Mouse (Mus musculus) frontal cortex, adult 2 months (tissue): ENCODE measurements around the gene Tmem136. TPM values are rescaled to one million over a fixed set of nuclear protein-coding genes. Genes with fewer than 3 reads are reported as not detected.
A peak's percentile ranks its signal among the peaks of the same experiment; 100 is the strongest.
"Not testable (repeated sequence)": the region's sequence is repeated elsewhere in the genome, so short reads cannot be mapped to it uniquely, and the experiment has no call there.

Experiments used
- DNase-seq, 2 experiments: peaks; one replicate each; pipeline ENCODE4 v3.0.0; 2022; ENCODE audit warnings: low spot score in 1 of 2; ENCODE audit errors: extremely low spot score in 1 of 2
- polyA plus RNA-seq: library from polyadenylated mRNA; depleted of rRNA; stranded (reverse); fragments of >200 nt; gene quantifications from 2 replicates; pipeline ENCODE4 v1.2.3, GENCODE M21; 2012; rRNA removed

The Tmem136 gene
- 26.1 and 28.1 TPM in 2 replicates for polyA plus RNA-seq

DNA sequence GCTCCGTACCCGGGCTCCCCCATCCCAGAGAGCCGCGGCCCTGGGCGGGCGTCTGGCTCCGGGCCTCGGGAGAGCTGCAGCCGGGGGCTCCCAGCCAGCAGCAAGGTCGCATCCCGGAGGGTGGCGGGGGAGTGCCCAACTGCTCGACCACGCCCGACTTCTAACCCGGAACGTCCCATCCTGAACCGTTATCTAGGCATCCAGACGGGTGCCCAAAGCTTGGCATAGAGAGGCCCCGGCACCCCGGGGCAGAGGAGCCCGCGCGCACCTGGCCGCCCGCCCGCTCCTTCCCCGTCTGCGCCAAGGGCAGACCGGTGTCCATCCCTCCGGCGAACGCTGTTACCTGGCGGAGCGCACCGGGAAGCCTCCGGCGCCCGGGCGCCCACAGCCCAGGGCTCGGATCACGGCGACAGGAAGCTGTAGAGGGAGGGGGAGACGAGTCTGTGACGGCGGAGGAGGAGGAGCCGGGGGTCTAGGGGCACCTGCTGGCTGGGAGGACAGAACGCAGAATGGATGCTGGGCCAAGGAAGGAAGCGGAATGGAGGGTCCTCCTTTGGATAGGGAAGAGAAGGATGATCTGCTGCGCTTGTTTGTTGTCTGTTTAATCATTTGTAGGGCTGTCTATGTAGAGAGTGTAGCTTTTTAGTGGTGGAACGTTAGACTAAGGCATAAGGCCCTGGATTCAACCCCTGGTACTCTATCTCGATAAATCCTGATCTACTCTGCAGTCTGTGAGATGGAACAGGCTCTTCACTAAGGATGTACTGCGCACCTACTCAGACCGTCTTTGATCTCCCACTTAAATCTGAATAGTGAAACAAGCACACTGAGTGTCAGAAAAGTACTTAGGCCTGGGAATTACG is at the start of gene Tmem136:
Gene Tmem136 (minus strand): TSS at position 437 of the 863 bp plus-strand sequence.
- DNase-seq: peak in 1 of 2 experiments; percentile 68

DNA sequence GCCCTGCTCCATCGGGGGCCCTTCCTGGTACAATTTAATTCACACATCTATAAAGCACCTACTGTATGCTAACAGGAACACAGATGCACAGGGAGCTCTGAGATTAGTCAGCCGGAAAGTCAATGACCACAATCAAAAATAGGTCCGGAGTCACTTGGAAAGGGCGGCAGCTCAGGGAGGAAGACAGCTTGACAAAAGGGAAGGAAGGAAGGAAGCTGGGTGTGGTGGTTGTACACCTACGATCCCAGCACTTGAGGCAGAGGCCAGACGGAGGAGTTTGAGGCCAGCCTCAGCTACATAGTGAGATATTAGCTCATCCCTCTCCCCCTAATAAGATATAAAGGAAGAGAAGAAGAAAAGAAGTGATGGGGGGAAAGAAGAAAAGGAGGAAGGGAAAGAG is 39.6 kb upstream of the Tmem136 start:
- no peak for DNase-seq

DNA sequence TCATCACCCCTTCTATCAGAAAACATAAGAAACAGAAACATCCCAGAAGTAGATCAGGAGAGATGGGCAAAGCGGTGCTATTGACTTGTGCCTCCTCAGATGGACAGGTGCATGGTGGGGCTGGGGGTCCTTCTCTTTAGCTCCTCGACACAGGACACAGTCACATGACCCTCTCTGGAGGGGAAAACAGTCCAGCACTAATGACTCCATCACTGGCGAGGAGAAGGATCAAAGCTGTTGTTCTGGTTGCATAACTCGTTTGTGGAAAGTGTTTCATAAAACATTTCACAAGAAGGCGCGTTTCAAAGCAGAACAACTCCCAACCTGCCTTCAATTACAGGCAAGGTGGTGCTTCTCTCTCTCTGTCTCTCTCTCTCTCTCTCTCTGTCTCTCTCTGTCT is 35.4 kb upstream of the Tmem136 start:
- no peak for DNase-seq

DNA sequence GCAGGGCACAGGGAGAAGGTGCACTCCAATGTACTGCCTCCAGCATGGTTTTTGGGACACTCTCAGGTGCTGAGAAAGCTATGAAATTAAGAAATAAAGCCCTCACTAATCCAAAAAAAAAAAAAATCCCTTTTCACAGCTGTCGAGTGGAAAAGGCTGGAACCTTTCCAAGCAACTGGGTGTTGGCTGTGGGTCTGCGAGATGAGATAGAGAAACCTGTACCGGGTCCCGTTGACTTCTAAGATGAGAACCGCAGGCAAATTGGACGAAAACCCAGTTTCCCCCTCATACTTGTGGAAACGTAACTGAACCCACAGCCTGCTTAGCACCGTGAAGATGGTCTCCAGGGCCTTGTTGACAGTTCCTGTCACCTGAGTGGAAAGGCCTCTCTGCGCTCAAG is 34.6 kb upstream of the Tmem136 start:
- no peak for DNase-seq

DNA sequence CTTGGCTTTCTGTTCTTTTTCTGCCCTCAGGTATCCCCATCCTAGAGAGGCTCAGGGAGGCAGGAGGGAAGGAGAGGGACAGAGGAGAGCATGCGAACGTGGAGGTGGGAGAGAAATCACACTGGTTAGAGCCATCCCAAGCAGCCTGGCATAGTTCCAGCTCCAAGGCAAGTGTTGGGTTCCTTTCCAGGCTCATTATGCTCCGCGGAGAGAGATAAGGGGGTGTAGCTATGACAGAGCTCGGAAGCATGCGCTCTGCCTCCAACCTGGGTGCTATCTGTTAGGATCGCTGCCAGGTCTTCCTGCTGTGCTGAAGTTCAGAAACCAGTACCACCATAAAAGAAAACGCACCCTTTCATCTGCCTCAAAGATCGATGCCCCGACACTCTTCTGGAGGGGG is 33.7 kb upstream of the Tmem136 start:
- peak; percentile 64 to 85 for DNase-seq

DNA sequence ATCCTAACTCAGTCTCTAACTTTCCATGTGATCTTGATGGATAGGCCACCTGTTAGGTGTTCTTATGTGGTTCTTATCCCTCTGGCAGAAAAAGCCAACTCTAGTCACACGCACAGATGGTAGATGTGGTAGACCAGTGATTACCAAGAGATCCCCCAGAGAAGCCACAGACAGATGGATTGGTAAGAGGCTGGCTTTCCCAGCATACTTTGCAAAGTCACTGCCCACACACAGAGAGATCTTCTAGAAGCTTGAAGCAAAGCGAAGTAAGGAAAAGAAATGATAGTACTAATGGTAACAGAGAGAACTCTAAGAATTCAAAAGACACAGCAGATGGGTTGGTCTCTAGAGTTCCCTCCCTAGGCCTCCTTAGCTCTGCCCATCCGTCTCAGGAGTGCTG is 33.1 kb upstream of the Tmem136 start:
- DNase-seq: peak in 1 of 2 experiments; percentile 70

DNA sequence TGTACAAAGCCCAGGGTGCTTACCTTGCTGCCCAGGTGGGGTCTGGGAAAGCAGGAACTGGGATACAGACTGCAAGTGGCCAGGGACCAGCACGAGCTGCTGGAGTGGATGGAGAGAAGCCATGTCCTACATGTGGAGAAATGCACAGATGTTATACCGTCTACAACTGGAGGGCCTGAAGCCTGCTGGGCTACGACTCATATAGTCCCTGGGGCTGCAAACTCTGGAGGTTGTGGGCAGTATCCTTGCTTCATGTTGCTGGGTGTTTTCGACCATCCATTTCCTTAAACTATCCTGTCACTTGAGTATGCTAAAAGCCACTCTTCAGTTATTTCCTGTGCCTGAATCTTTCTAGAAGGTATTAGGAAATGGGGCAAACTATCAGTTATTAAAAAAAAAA is 28.8 kb upstream of the Tmem136 start:
- no peak for DNase-seq

DNA sequence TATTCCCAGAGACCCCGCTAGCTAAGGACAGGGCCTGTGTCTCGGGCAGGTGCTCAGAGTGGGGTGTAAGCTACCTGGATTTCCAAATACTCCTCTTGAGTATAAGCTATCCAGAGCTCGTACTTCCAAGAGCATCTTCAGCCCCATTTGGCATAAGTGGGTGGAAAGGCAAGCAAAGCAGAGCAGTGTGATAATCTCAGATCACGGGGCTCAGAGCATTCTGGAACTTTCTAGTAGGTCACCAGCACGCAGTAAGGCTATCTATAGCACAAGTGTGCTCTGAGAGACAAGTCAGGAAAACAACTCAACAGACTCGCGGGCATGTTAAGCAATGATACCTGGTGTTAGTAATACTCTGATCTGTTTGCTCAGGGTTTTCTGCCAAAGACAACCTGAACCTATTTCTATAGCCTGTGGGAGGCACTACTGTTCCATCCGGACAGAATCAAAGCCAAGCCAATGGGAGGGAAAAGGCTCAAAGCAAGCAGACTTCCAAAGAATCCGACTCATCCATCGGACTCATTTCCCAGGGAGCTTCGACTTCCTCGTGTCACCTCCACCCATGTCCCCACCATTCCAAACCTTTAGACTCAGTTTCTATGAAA is 27.9 kb upstream of the Tmem136 start:
- peak in 1 of 2 experiments; percentile 42 for DNase-seq

DNA sequence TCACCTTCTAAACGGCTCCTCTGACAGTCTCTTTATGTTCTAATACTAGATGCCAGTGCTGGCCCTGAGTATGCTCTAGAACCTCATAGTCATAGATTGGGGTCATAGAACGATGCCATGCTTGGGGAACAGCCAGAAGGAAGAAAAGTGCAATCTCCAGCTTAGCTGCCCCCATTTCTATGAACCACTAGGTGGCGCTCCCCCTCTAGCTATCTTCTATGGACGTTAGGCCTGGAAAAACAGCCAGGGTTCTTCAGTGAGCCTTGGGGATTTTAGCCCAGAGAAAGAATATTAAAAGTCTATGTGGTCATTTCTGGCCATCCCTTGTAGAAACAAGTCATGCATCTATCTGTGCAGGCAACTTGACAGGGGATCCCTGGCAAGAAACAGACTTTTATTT is 25.5 kb upstream of the Tmem136 start:
- DNase-seq: peak in 1 of 2 experiments; percentile 88

DNA sequence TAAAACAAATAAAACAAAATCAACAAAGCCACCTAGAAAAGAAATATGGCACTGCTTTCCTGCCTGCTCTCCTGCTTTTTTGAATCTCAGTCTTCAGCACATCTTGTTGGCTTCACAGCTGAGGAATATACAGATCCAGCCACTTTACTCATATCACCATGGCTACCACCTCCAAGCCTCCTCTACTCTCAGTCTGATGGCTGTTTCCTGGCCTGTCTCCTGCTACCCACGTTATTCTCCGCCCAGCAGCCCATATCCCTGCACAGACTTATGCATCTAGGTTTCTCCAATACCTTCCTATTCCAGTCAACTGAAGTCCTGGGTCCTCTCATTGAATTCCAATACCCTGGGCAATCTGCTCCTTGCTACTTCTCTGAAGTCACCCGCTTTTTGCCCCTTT is 17.2 kb upstream of the Tmem136 start:
- peak; percentile 76 to 80 for DNase-seq

DNA sequence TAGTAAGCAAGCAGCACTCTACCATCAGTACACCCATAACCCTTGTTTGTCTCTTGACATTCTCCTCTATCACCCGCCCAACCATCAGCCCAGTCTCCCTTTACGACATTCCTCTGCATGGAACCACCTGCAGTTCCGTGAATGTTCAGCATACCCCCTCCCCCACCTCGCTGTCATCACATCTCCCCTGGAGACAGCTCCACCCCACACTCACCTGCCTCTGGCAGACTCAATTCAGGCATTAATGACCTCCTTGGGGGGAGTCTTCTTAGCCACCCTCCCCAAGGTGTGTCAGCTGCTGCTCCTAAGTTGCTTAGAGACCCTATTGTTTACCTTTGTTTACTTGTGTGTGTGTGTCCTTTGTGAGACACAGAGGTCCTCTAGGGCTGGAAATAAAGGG is 16.0 kb upstream of the Tmem136 start:
- no peak for DNase-seq

DNA sequence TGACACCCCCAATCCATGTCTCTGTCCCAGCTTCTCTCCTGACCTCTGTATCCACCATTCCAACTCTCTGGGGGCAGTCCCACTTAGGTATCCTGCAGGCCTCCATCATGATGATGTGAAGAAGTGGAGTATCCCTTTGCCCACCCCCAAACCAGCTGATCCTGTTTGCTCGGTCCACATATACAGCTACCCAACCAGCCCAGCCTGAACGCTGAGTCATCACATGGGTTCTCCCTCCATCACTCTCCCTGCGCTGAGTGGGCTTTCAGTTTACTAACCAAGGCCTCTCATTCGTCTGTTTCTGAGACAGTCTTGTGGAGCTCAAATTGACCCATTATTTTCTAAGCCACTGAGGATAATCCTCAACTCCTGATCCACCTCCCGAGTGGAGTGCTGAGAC is 15.6 kb upstream of the Tmem136 start:
- DNase-seq: no peak

DNA sequence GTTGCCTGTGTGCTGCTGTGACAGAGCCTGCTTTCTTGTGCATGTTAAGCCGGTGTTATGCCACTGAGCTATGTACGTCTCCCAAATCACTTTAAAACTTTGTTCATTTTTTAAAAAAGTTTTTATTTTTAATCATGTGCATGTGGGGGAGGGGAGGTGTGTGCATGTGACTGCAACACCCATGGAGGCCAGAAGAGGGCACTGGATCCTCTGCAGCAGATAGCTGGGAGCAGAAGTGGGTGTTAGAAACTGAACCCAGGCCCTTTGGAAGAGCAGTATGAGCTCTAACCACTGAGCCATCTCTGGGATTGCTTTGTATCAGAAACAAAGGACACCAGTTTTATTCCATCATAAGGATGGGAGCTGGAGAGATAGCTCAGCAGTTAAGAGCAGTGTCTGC is 14.3 kb upstream of the Tmem136 start:
- no peak for DNase-seq

DNA sequence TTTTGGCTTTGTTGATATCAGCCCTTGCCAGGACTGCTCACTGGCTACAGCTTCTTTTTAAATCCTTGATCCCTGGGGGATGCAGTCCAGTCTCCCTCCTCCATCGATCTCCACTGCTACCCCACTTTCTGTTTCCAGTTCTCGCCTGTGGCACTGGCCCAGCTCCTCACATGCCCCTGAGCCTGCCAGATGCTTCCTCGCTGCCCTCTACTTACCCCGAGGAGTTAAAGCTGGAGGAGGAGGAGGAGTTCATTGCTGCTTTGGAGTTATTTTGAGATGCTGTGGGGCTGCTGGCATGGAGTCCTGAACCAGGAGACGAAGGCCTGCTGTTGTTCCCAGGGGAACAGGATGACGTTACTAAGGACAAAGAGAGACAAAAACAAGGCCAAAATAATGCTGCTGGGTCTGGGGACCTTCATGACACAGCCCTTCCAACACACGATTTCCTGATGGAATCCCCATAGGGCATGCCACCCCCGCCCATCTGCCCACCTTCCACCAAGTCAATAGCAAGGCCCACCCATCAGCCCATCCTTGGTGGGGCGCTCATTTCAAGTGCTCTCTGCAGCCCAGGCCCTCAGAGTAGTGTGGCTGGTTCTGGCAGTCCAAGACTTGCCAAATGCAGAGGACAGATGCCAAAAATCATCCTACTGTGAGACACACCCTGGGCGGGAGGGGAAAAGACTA is 10.9 kb upstream of the Tmem136 start:
- DNase-seq: peak in 1 of 2 experiments; percentile 63

DNA sequence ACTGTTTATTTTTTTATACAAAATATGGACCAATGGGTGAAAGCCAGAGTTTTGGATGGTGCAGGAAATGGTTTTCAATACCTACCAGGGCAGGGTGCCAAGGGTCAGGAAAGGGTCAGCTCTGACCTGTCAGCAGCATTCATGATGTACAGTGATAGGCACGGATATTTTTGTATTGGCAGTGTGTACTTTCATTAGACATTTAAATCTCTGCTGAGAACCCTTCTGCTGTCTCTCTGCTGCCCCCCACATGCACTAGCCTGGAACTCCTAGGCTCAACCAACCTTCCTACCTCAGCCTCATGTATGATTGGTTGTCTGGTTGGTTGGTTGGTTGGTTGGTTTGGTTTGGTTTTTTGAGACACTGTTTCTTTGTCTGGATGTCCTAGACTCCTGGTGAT is 6.0 kb upstream of the Tmem136 start:
- DNase-seq: no peak

DNA sequence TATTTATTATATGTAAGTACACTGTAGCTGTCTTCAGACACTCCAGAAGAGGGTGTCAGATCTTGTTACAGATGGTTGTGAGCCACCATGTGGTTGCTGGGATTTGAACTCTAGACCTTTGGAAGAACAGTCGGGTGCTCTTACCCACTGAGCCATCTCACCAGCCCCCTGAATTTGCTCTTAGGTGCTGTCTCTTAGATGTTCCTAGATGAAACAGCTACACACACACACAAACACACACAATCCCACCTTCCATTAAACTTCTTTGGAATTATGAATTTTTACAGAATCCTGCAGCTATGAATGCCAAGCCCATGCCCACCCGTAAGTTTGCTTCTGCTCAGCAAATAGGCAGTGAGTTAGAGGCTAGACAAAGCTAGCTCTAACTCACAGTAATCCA is 5.6 kb upstream of the Tmem136 start:
- DNase-seq: not testable (repeated sequence)

DNA sequence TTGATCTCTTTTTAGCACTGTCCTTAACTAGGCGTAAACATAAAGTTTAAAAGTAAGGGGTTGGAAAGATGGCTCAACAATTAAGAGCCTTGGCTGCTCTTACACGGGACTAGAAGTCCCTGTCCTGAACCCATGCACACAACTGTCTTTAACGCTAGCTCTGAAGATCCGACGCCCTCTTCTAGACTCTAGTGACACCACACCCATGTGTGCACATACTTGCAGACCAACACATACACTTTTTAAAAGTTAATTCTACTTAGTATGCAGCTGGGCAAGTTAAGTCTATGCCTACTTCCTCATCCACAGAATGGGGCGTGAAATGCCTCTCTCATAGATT is 597 bp upstream of the Tmem136 start:
- no peak for DNase-seq

DNA sequence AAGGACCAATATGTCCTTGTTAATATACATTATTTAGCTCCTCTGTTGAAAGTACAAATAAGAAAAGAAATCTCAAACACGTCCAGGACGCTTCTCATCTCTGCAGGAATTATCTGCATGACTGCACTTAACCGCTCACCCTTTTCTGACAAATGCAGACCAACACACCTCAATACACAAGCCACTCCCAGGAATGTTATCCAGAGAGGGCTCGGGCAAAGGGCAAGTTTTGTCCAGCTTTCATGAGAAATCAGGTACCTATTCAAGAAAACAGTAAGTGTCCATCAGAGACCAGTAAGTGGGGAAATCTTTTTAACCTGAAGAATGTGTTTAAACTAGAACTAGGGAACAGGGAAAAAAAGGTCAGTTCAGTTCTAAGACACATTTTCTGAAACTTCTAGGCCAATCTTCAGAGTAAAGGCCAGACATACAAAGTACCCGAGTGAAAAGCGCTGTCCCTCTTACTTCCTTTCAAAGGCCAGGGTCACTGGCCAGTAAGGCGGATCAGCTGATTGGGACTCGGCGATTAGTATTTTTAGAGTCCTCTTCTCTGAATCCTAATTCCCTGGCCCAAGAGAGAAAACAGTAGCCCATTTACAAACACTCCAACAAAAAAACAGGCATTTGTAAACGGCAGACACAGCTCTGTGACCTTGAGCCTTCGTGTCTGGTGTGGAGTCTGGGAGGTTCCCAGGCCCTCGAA is 788 bp downstream of the Tmem136 start:
- peak in 1 of 2 experiments; percentile 38 for DNase-seq

DNA sequence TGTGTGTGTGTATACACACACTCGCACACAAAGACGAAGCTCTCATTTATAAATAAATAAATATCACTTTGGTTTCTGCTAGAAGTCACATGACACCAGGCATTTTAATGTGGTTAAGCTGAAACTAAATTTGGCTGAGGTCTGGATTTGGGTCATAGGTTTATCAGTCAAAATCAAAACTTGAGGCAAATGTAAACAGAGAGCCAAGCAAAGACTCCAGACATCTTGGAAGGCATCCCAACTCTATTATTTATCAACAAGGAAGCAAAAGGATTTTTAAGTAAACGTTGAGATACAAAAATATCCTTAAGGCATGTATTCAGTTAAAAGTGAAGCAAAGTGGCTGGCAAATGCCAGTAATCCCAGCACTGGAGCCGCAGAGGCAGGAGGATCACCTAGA is 1.5 kb downstream of the Tmem136 start:
- no peak for DNase-seq

DNA sequence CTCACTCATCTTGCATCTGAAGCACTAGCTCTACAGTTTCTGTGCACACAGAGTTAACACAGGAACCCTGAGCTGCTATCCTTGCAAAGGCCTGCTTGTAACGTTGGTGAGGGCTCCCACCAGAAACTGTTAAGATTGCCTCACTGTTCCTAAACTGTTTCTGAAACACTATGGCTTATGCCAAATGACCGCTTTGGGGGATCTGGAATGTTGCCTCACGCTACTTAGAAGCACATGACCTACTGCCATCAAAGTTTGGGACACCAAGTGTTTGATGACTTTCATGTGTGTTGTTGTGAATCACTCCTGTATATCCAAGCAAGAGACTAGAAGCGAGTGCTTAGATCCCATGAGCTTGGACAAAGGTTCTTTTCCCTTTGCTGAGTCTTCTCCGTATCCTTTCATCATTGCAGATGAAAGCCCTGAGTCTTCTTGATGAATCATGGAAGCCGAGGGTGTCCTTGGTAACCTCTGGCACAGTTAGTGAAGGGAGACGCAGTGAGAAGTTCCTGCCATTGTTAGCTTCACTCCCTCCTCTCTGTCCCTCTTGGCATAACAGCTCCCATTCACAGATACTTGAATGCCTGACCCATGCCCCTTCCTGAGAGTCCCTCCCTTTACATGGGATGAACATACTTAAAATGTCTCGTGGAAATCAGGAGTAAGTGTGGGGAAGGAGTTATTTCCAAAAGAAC is 5.9 kb downstream of the Tmem136 start:
- no peak for DNase-seq
